Mouse (Mus musculus): ENCODE measurements around the gene Rpl18a. TPM values are rescaled to one million over a fixed set of nuclear protein-coding genes. Genes with fewer than 3 reads are reported as not detected.

The Rpl18a gene
- polyA plus RNA-seq, 1 experiment: 3,709 TPM

DNA sequence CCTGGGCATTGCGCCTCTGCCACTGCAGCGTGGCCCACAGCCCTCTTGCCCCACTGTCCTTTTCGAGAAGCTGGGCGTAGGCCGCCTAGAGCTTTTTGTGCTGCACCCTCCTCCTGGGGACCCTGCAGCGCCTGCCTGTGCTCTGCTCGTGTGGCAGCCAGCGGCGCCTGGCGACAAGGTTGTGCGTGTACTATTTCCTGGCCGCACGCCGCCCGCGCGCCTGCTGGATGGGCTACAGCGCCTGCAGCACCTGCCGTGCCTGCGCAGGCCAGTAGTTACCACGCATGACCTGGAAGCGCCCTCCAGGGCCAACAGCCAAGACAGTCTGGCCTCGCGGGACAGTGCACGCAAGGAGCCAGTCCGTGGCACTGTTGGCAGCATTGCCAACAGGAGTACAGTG, 16.3 kb upstream of the Rpl18a start:
- TF ChIP-seq CTCF (conservative IDR thresholded peaks at IDR 0.05; ENCODE audit: insufficient read depth, insufficient read length, low read depth, low read length): no peak
- no peak for TF ChIP-seq POLR2A (IDR thresholded peaks at IDR 0.05; ENCODE audit: low read depth, low read length)
- H3K27me3 ChIP-seq (replicated peaks; ENCODE audit: control insufficient read depth, insufficient read depth, low read length): no peaks in the 10 kb centered on the region

DNA sequence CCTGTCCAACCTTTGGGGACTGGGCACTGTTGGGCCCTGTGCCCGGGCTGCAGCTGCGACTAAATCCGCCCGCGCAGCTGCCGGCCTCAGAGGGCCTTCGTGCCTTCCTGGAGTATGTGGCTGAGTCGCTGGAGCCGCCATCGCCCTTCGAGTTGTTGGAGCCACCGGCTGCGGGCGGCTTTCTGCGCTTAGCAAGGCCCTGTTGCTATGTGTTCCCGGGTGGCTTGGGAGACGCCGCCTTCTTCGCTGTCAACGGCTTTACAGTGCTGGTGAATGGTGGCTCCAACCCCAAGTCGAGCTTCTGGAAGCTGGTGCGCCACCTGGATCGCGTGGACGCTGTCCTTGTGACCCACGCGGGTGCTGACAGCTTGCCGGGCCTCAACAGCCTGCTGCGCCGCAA, 15.7 kb upstream of the Rpl18a start:
- no peaks in the 10 kb centered on the region for H3K4me1 ChIP-seq (ENCODE audit: control insufficient read depth, insufficient read depth, low read length)
- H3K4me3 ChIP-seq (ENCODE audit: insufficient read depth, low read depth, low read length): no peak overlapping the region
- no peaks in the 10 kb centered on the region for H3K27me3 ChIP-seq (replicated peaks; ENCODE audit: control insufficient read depth, insufficient read depth, low read length)
- H3K27ac ChIP-seq (ENCODE audit: insufficient read depth, low read depth, low read length): no peak overlapping the region
- no peaks in the 10 kb centered on the region; the same call in none of the 2 replicates for H3K36me3 ChIP-seq (ENCODE audit: control insufficient read depth, insufficient read depth, low read length)
- TF ChIP-seq CTCF (conservative IDR thresholded peaks at IDR 0.05; ENCODE audit: insufficient read depth, insufficient read length, low read depth, low read length): no peak
- no peak for TF ChIP-seq POLR2A (IDR thresholded peaks at IDR 0.05; ENCODE audit: low read depth, low read length)
- no peak for DNase-seq
- 95% methylated on average over 30 of the region's 30 CpGs for WGBS

More for the DNA sequence above, 16.3 kb upstream of the Rpl18a start:
- no peak overlapping the region for H3K27ac ChIP-seq (ENCODE audit: insufficient read depth, low read depth, low read length)
- no peaks in the 10 kb centered on the region; the same call in none of the 2 replicates for H3K36me3 ChIP-seq (ENCODE audit: control insufficient read depth, insufficient read depth, low read length)
- 91% methylated on average over 26 of the region's 26 CpGs for WGBS
- no peak for DNase-seq
- no peak overlapping the region for H3K4me3 ChIP-seq (ENCODE audit: insufficient read depth, low read depth, low read length)
- H3K4me1 ChIP-seq (ENCODE audit: control insufficient read depth, insufficient read depth, low read length): no peaks in the 10 kb centered on the region

DNA sequence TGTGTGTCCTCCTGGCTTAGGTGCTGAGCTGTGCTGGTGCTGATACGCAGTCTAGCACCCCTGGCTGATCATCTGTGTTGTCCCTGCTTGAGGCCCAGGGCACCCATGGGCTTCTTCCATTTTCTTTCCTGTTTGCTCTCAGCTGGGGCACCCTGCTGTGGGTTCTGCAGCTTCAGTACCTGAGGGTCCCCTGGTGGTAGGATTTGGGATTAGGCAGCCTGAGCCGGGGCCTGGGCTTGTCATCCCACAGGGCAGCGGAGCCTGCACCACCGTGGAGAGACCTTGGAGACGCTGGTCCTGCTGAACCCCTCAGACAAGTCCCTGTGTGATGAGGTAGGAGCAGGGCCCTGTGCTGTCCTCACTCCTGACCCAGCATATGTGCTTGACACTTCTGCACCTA, 14.4 kb upstream of the Rpl18a start:
- Histone ChIP-seq H3K4me3 (ENCODE audit: insufficient read depth, low read depth, low read length) (no peak overlapping the region), H3K27me3 (replicated peaks; ENCODE audit: control insufficient read depth, insufficient read depth, low read length) (no peaks in the 10 kb centered on the region), H3K36me3 (ENCODE audit: control insufficient read depth, insufficient read depth, low read length) (no peaks in the 10 kb centered on the region; the same call in none of the 2 replicates), H3K27ac (ENCODE audit: insufficient read depth, low read depth, low read length) (no peak overlapping the region), H3K4me1 (ENCODE audit: control insufficient read depth, insufficient read depth, low read length) (peaks cover 3% of the 10 kb centered on the region; the same call in 1 of the 2 replicates)
- WGBS: 74% methylated on average over 5 of the region's 5 CpGs
- TF ChIP-seq CTCF (conservative IDR thresholded peaks at IDR 0.05; ENCODE audit: insufficient read depth, insufficient read length, low read depth, low read length) (no peak), POLR2A (IDR thresholded peaks at IDR 0.05; ENCODE audit: low read depth, low read length) (no peak)
- DNase-seq: no peak

DNA sequence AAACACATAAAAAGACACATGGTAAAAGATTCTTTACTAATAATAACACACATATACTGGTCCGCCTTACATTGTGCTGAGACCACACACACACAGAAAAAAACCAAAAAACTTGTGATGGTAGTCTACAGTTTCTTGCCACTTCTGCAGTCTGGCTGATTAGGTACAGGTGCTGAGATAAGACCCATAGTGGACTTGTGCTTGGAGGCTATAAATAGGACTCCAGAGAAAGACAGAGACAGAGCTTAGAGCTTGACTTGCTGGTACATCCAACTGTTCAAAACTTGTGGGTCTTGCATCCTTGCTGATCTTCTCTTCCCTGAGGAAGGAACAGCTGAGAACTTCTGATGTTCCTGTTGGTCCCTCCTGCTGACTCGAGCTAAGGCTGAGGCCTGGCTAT, 10.3 kb upstream of the Rpl18a start:
- H3K4me1 ChIP-seq (ENCODE audit: control insufficient read depth, insufficient read depth, low read length): peaks cover 3% of the 10 kb centered on the region; the same call in 1 of the 2 replicates
- H3K27ac ChIP-seq (ENCODE audit: insufficient read depth, low read depth, low read length): no peak overlapping the region
- no peaks in the 10 kb centered on the region; the same call in 1 of the 2 replicates for H3K36me3 ChIP-seq (ENCODE audit: control insufficient read depth, insufficient read depth, low read length)
- H3K4me3 ChIP-seq (ENCODE audit: insufficient read depth, low read depth, low read length): no peak overlapping the region
- WGBS: 83% methylated on average over 2 of the region's 2 CpGs
- no peaks in the 10 kb centered on the region for H3K27me3 ChIP-seq (replicated peaks; ENCODE audit: control insufficient read depth, insufficient read depth, low read length)
- no peak for DNase-seq
- TF ChIP-seq CTCF (conservative IDR thresholded peaks at IDR 0.05; ENCODE audit: insufficient read depth, insufficient read length, low read depth, low read length): no peak
- TF ChIP-seq POLR2A (IDR thresholded peaks at IDR 0.05; ENCODE audit: low read depth, low read length): no peak

DNA sequence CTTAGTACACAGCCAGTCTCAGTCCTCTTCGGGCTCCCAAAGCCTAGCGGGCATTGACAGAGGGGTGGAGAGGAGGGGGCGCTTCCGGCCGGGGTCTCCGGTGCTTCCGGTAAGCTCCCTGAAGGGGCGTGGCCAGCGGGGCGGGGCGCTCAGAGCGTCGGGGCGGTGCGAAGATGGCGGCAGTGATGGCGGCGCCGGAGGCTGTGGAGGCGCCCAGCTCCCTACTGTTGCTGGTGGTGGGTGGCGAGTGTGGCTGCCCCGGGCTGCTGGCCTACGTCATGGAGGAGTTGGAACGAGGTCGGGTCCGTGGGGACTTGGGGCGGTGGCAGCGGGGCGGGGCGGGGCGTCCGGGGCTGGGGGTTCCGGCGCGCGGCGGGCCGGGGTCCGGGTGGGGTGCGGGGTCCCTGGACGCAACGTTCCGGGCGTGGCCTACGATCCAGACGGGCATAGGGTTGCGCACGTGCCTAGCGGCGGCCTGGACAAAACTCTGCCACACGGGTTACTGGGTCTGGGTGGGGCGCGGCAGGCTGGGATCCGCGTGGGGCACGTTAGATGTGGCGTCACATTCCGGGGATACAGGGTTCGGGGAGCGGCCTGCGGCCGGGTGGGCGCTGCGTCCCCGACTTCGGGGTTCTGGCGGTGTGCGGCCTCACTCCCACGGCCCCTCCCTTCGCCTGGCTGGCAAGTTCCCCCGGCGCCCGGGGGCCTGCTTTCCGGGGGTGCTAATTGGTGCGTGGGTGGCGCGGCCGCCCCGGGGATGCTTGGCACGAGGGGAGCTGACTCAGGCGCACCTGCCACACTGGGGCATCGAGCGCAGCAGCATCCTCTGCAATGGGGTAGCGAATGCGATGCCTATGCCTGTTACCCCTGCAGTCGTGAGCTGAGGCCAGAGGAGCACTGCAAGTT, 8.9 kb upstream of the Rpl18a start, which contains the start of gene Map1s:
TSS of gene Map1s (plus strand) at position 102 of the 906 bp plus-strand sequence.
- Histone ChIP-seq H3K27ac (ENCODE audit: insufficient read depth, low read depth, low read length) (no peak within 1 kb of the TSS; the same call in 1 of the 2 replicates), H3K27me3 (replicated peaks; ENCODE audit: control insufficient read depth, insufficient read depth, low read length) (no peaks in the 10 kb centered on the region), H3K4me3 (ENCODE audit: insufficient read depth, low read depth, low read length) (peak within 1 kb of the TSS; percentile 82), H3K36me3 (ENCODE audit: control insufficient read depth, insufficient read depth, low read length) (no peaks in the 10 kb centered on the region), H3K4me1 (ENCODE audit: control insufficient read depth, insufficient read depth, low read length) (peaks cover 3% of the 10 kb centered on the region; the same call in 1 of the 2 replicates)
- WGBS: 1% methylated on average over 86 of the region's 86 CpGs
- peak; percentile 29 for TF ChIP-seq POLR2A (IDR thresholded peaks at IDR 0.05; ENCODE audit: low read depth, low read length)
- TF ChIP-seq CTCF (conservative IDR thresholded peaks at IDR 0.05; ENCODE audit: insufficient read depth, insufficient read length, low read depth, low read length): no peak
- peak; percentile 77 for DNase-seq

DNA sequence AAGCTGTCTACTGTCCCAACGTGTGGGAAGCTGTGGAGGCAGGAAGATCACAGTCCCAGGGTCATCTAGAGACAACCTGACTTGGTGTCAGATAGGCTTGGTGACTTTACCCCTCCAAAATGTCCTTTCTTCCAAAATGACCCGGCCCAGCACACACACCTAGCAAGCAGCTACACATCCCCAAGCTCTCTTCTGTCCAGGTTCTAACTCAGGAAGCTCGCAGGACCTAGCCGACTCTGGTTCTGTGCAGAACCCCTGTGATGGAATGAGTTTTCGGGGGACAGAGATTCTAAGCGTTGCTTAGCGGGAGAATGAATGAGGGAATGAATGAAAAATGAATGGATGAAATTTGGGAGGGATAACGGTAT, 8.2 kb upstream of the Rpl18a start:
- Histone ChIP-seq H3K4me3 (ENCODE audit: insufficient read depth, low read depth, low read length) (peak overlapping the region; percentile 82), H3K27me3 (replicated peaks; ENCODE audit: control insufficient read depth, insufficient read depth, low read length) (no peaks in the 10 kb centered on the region), H3K27ac (ENCODE audit: insufficient read depth, low read depth, low read length) (no peak overlapping the region; the same call in 1 of the 2 replicates), H3K4me1 (ENCODE audit: control insufficient read depth, insufficient read depth, low read length) (peaks cover 3% of the 10 kb centered on the region; the same call in 1 of the 2 replicates), H3K36me3 (ENCODE audit: control insufficient read depth, insufficient read depth, low read length) (no peaks in the 10 kb centered on the region)
- no peak for DNase-seq
- WGBS: 6% methylated on average over 8 of the region's 8 CpGs
- TF ChIP-seq CTCF (conservative IDR thresholded peaks at IDR 0.05; ENCODE audit: insufficient read depth, insufficient read length, low read depth, low read length) (no peak), POLR2A (IDR thresholded peaks at IDR 0.05; ENCODE audit: low read depth, low read length) (no peak)

DNA sequence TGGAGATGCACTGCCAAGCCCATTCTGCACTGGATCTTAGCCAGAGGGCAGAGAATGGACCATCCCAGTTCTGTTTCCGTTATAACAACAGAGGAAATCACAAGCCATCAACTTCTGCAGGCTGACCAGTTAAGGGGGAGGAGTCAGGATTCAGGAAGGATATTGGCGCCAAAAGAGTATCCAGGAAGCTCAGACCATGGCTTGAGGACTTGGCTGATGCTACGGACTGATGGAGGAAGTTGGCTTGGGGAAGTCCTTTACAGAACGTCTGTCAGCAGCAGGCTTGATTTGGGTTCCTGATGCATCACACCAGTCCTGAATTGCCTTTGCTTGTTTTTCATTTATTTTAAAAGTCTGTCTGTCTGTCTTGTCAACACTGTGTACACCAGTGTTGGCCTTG, 7.3 kb upstream of the Rpl18a start:
- DNase-seq: peak; percentile 89
- Histone ChIP-seq H3K27ac (ENCODE audit: insufficient read depth, low read depth, low read length) (no peak overlapping the region), H3K36me3 (ENCODE audit: control insufficient read depth, insufficient read depth, low read length) (no peaks in the 10 kb centered on the region), H3K4me3 (ENCODE audit: insufficient read depth, low read depth, low read length) (no peak overlapping the region), H3K4me1 (ENCODE audit: control insufficient read depth, insufficient read depth, low read length) (peaks cover 3% of the 10 kb centered on the region; the same call in 1 of the 2 replicates), H3K27me3 (replicated peaks; ENCODE audit: control insufficient read depth, insufficient read depth, low read length) (no peaks in the 10 kb centered on the region)
- TF ChIP-seq POLR2A (IDR thresholded peaks at IDR 0.05; ENCODE audit: low read depth, low read length): no peak
- no peak for TF ChIP-seq CTCF (conservative IDR thresholded peaks at IDR 0.05; ENCODE audit: insufficient read depth, insufficient read length, low read depth, low read length)
- WGBS: 44% methylated on average over 4 of the region's 4 CpGs

Data from kidney, adult 2 months (tissue).